Mouse (Mus musculus) small intestine, adult 2 months (tissue): ENCODE results near the gene Plppr2.

Source experiments
- CTCF ChIP-seq: fragments of 200-500 bp; IDR thresholded peaks from 2 replicates; pipeline ENCODE4 v1.5.1; 2012; ENCODE audit warnings: low read depth, mild to moderate bottlenecking, control low read depth, inconsistent platforms, low read length, moderate library complexity, mixed read lengths; ENCODE audit not compliant: insufficient replicate concordance, insufficient read length; ENCODE audit errors: extremely low read depth
- POLR2A ChIP-seq: fragments of 200-500 bp; IDR thresholded peaks from 2 replicates; pipeline ENCODE4 v1.6.1; 2012; ENCODE audit warnings: low read depth, mild to moderate bottlenecking, control low read depth, inconsistent platforms, low read length, moderate library complexity

DNA sequence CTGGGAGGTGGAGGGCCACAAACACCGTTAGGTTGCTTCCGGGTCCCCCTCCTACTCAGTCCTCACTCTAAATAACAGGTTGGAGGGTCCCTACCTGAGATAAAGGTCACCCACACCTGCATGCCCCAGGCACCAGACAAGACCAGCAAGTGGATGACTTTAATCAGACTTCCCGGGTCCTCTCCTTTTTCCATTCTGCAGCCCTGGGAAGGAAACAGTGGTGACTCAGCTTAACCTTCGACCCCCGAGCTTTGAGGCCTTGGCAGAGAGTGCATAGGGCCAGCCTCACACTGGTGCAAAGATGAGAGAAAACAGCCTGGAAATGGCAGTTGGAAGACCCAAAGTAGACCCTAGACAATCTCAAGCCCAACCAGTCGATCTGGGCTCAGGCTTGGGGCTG, 10.7 kb upstream of the Plppr2 start:
- no peak for TF ChIP-seq CTCF
- TF ChIP-seq POLR2A, result no peak
